Mouse (Mus musculus): Measurements from ENCODE around the gene Rnf225. TPM values are rescaled to one million over a fixed set of nuclear protein-coding genes. Genes with fewer than 3 reads are reported as not detected.

The Rnf225 gene
- polyA plus RNA-seq, 2 experiments: 0.09 to 0.55 TPM

GRCm38 (mm10) chr7:12970906-12971305 lies 43.7 kb downstream of the Rnf225 start:
- TF ChIP-seq EP300 (IDR thresholded peaks at IDR 0.05; ENCODE audit: low read depth) (no peak), CTCF (IDR thresholded peaks at IDR 0.05; ENCODE audit: low read depth) (no peak)
- H3K4me3 ChIP-seq (ENCODE audit: insufficient read depth in 1 of 2, low read depth in 2 of 2, low read length in 2 of 2): no peak overlapping the region
- WGBS (ENCODE audit: insufficient replicate concordance): 88% methylated on average over 25 of the region's 25 CpGs
- H3K4me1 ChIP-seq (replicated peaks; ENCODE audit: control insufficient read depth in 2 of 2, insufficient read depth in 2 of 2, low read length in 1 of 2): peaks cover 10 to 11% of the 10 kb centered on the region in 2 experiments
- no peaks in the 10 kb centered on the region for H3K9me3 ChIP-seq (ENCODE audit: control insufficient read depth, low read length)
- H3K27me3 ChIP-seq (ENCODE audit: control insufficient read depth, insufficient read depth, low read length): no peaks in the 10 kb centered on the region
- H3K4me2 ChIP-seq (ENCODE audit: low read depth): no peak overlapping the region
- no peak overlapping the region for H3K27ac ChIP-seq
- DNase-seq (ENCODE audit: low read depth in 3 of 3, low spot score in 3 of 3) (no peak), ATAC-seq (ENCODE audit: insufficient read depth) (no peak)
- peaks cover 12% of the 10 kb centered on the region for H3K36me3 ChIP-seq (replicated peaks; ENCODE audit: control insufficient read depth, insufficient read depth, low read depth)
- no peak overlapping the region for H3K9ac ChIP-seq (replicated peaks)

GRCm38 (mm10) chr7:12977682-12978389 lies 50.6 kb downstream of the Rnf225 start, which contains the start of gene Zfp446:
Gene Zfp446, plus strand, starts transcription at chr7:12977848.
- Histone ChIP-seq H3K9ac (replicated peaks) (peak within 1 kb of the TSS; percentile 89), H3K27me3 (ENCODE audit: control insufficient read depth, insufficient read depth, low read length) (no peaks in the 10 kb centered on the region), H3K27ac (peak within 1 kb of the TSS; percentile 91), H3K36me3 (replicated peaks; ENCODE audit: control insufficient read depth, insufficient read depth, low read depth) (no peaks in the 10 kb centered on the region), H3K4me3 (ENCODE audit: insufficient read depth in 1 of 2, low read depth in 2 of 2, low read length in 2 of 2) (peak within 1 kb of the TSS; percentile 77 to 78), H3K9me3 (ENCODE audit: control insufficient read depth, low read length) (no peaks in the 10 kb centered on the region), H3K4me1 (replicated peaks; ENCODE audit: control insufficient read depth in 2 of 2, insufficient read depth in 2 of 2, low read length in 1 of 2) (peaks cover 16 to 20% of the 10 kb centered on the region in 2 experiments), H3K4me2 (ENCODE audit: low read depth) (peak within 1 kb of the TSS; percentile 98)
- peak; percentile 99 for ATAC-seq (ENCODE audit: insufficient read depth)
- peak; percentile 96 to 97 (median 96) for DNase-seq (ENCODE audit: low read depth in 3 of 3, low spot score in 3 of 3)
- no peak for TF ChIP-seq EP300 (IDR thresholded peaks at IDR 0.05; ENCODE audit: low read depth)
- TF ChIP-seq CTCF (IDR thresholded peaks at IDR 0.05; ENCODE audit: low read depth): 0 out of 2 replicates have a peak, but pooled peaks have one; percentile 10
- under 1% methylated on average over 49 of the region's 49 CpGs for WGBS (ENCODE audit: insufficient replicate concordance)

- Histone ChIP-seq H3K27me3 (ENCODE audit: control insufficient read depth, insufficient read depth, low read length) (no peaks in the 10 kb centered on the region), H3K36me3 (replicated peaks; ENCODE audit: control insufficient read depth, insufficient read depth, low read depth) (no peaks in the 10 kb centered on the region), H3K9ac (replicated peaks) (peak overlapping the region; percentile 89), H3K4me1 (replicated peaks; ENCODE audit: control insufficient read depth in 2 of 2, insufficient read depth in 2 of 2, low read length in 1 of 2) (peaks cover 16 to 22% of the 10 kb centered on the region in 2 experiments), H3K9me3 (ENCODE audit: control insufficient read depth, low read length) (no peaks in the 10 kb centered on the region), H3K27ac (peak overlapping the region; percentile 91), H3K4me2 (ENCODE audit: low read depth) (peak overlapping the region; percentile 98), H3K4me3 (ENCODE audit: insufficient read depth in 1 of 2, low read depth in 2 of 2, low read length in 2 of 2) (peak overlapping the region; percentile 66 to 77; a peak in 3 of 4 replicates)
- TF ChIP-seq EP300 (IDR thresholded peaks at IDR 0.05; ENCODE audit: low read depth): no peak
- WGBS (ENCODE audit: insufficient replicate concordance): 70% methylated on average over 18 of the region's 18 CpGs
- ATAC-seq (ENCODE audit: insufficient read depth) (no peak), DNase-seq (ENCODE audit: low read depth in 3 of 3, low spot score in 3 of 3) (no peak)
Measured at GRCm38 (mm10) chr7:12978931-12979722, 51.9 kb downstream of the Rnf225 start.

- Histone ChIP-seq H3K9me3 (ENCODE audit: control insufficient read depth, low read length) (no peaks in the 10 kb centered on the region), H3K4me2 (ENCODE audit: low read depth) (no peak overlapping the region), H3K36me3 (replicated peaks; ENCODE audit: control insufficient read depth, insufficient read depth, low read depth) (no peaks in the 10 kb centered on the region), H3K27me3 (ENCODE audit: control insufficient read depth, insufficient read depth, low read length) (no peaks in the 10 kb centered on the region), H3K9ac (replicated peaks) (no peak overlapping the region), H3K4me3 (ENCODE audit: insufficient read depth in 1 of 2, low read depth in 2 of 2, low read length in 2 of 2) (no peak overlapping the region), H3K27ac (no peak overlapping the region), H3K4me1 (replicated peaks; ENCODE audit: control insufficient read depth in 2 of 2, insufficient read depth in 2 of 2, low read length in 1 of 2) (peaks cover 16 to 22% of the 10 kb centered on the region in 2 experiments)
- DNase-seq (ENCODE audit: low read depth in 3 of 3, low spot score in 3 of 3) (no peak), ATAC-seq (ENCODE audit: insufficient read depth) (no peak)
- 59% methylated on average over 6 of the region's 6 CpGs for WGBS (ENCODE audit: insufficient replicate concordance)
- no peak for TF ChIP-seq CTCF (IDR thresholded peaks at IDR 0.05; ENCODE audit: low read depth)
- TF ChIP-seq EP300 (IDR thresholded peaks at IDR 0.05; ENCODE audit: low read depth): no peak
Measured at GRCm38 (mm10) chr7:12979776-12980175, 52.6 kb downstream of the Rnf225 start.

- no peak for ATAC-seq (ENCODE audit: insufficient read depth)
- Histone ChIP-seq H3K9ac (replicated peaks) (no peak overlapping the region), H3K4me2 (ENCODE audit: low read depth) (no peak overlapping the region), H3K4me1 (replicated peaks; ENCODE audit: control insufficient read depth in 2 of 2, insufficient read depth in 2 of 2, low read length in 1 of 2) (peaks cover 20 to 25% of the 10 kb centered on the region in 2 experiments), H3K27me3 (ENCODE audit: control insufficient read depth, insufficient read depth, low read length) (no peaks in the 10 kb centered on the region), H3K36me3 (replicated peaks; ENCODE audit: control insufficient read depth, insufficient read depth, low read depth) (no peaks in the 10 kb centered on the region), H3K27ac (no peak overlapping the region), H3K4me3 (ENCODE audit: insufficient read depth in 1 of 2, low read depth in 2 of 2, low read length in 2 of 2) (no peak overlapping the region), H3K9me3 (ENCODE audit: control insufficient read depth, low read length) (no peaks in the 10 kb centered on the region)
- TF ChIP-seq CTCF (IDR thresholded peaks at IDR 0.05; ENCODE audit: low read depth) (no peak), EP300 (IDR thresholded peaks at IDR 0.05; ENCODE audit: low read depth) (no peak)
- no peak for DNase-seq (ENCODE audit: low read depth in 3 of 3, low spot score in 3 of 3)
- WGBS (ENCODE audit: insufficient replicate concordance): 75% methylated on average over 7 of the region's 7 CpGs
Measured at GRCm38 (mm10) chr7:12980291-12980690, 53.1 kb downstream of the Rnf225 start.

Other genes starting within 250 kb of the Rnf225 start
- gene Vmn2r55, start 242.4 kb upstream of the Rnf225 start, polyA plus RNA-seq (2012; rRNA removed): not detected in 2 replicates
- gene Vmn2r55, start 242.4 kb upstream of the Rnf225 start, polyA plus RNA-seq (2014; fragmentation: Nextera tagmentation; extraction: Ambion mirVana): not detected in 2 replicates
- not detected in 2 replicates for gene Vmn2r56, start 192.4 kb upstream of the Rnf225 start, polyA plus RNA-seq (2012; rRNA removed)
- gene Vmn2r56, start 192.4 kb upstream of the Rnf225 start, polyA plus RNA-seq (2014; fragmentation: Nextera tagmentation; extraction: Ambion mirVana): not detected in 2 replicates
- gene Zscan18, start 123.8 kb upstream of the Rnf225 start, polyA plus RNA-seq (2012; rRNA removed): 0.34 and 0.39 TPM in 2 replicates
- gene Zscan18, start 123.8 kb upstream of the Rnf225 start, polyA plus RNA-seq (2014; fragmentation: Nextera tagmentation; extraction: Ambion mirVana): 0.16 and 0.37 TPM in 2 replicates
- 1.7 and 2.6 TPM in 2 replicates for gene Zfp329, start 108.6 kb upstream of the Rnf225 start, polyA plus RNA-seq (2012; rRNA removed)
- 1.4 and 1.5 TPM in 2 replicates for gene Zfp329, start 108.6 kb upstream of the Rnf225 start, polyA plus RNA-seq (2014; fragmentation: Nextera tagmentation; extraction: Ambion mirVana)
- 2.7 and 4.4 TPM in 2 replicates for gene Zfp110, start 92.7 kb upstream of the Rnf225 start, polyA plus RNA-seq (2012; rRNA removed)
- gene Zfp110, start 92.7 kb upstream of the Rnf225 start, polyA plus RNA-seq (2014; fragmentation: Nextera tagmentation; extraction: Ambion mirVana): 8.5 and 12.0 TPM in 2 replicates
- 0.49 and 0.54 TPM in 2 replicates for gene Zfp128, start 46.2 kb upstream of the Rnf225 start, polyA plus RNA-seq (2012; rRNA removed)
- gene Zfp128, start 46.2 kb upstream of the Rnf225 start, polyA plus RNA-seq (2014; fragmentation: Nextera tagmentation; extraction: Ambion mirVana): 0.39 and 1.0 TPM in 2 replicates
- 3.8 and 3.9 TPM in 2 replicates for gene Zscan22, start 29.6 kb upstream of the Rnf225 start, polyA plus RNA-seq (2012; rRNA removed)
- gene Zscan22, start 29.6 kb upstream of the Rnf225 start, polyA plus RNA-seq (2014; fragmentation: Nextera tagmentation; extraction: Ambion mirVana): 3.9 and 5.1 TPM in 2 replicates
- gene Rps5, start 5.1 kb upstream of the Rnf225 start, polyA plus RNA-seq (2012; rRNA removed): 1,715 and 1,748 TPM in 2 replicates
- 863 and 876 TPM in 2 replicates for gene Rps5, start 5.1 kb upstream of the Rnf225 start, polyA plus RNA-seq (2014; fragmentation: Nextera tagmentation; extraction: Ambion mirVana)
- gene Zfp324, start 38.4 kb downstream of the Rnf225 start, polyA plus RNA-seq (2012; rRNA removed): 1.7 and 1.8 TPM in 2 replicates
- gene Zfp324, start 38.4 kb downstream of the Rnf225 start, polyA plus RNA-seq (2014; fragmentation: Nextera tagmentation; extraction: Ambion mirVana): 2.0 and 2.4 TPM in 2 replicates
- gene Zfp446, start 50.4 kb downstream of the Rnf225 start, polyA plus RNA-seq (2012; rRNA removed): 2.1 and 2.4 TPM in 2 replicates
- gene Zfp446, start 50.4 kb downstream of the Rnf225 start, polyA plus RNA-seq (2014; fragmentation: Nextera tagmentation; extraction: Ambion mirVana): 0.93 and 1.1 TPM in 2 replicates
- gene Slc27a5, start 70.8 kb downstream of the Rnf225 start, polyA plus RNA-seq (2012; rRNA removed): 4.9 and 7.7 TPM in 2 replicates
- gene Slc27a5, start 70.8 kb downstream of the Rnf225 start, polyA plus RNA-seq (2014; fragmentation: Nextera tagmentation; extraction: Ambion mirVana): 10.1 and 10.7 TPM in 2 replicates
- 119 and 138 TPM in 2 replicates for gene Trim28, start 71.7 kb downstream of the Rnf225 start, polyA plus RNA-seq (2012; rRNA removed)
- 93.4 and 111 TPM in 2 replicates for gene Trim28, start 71.7 kb downstream of the Rnf225 start, polyA plus RNA-seq (2014; fragmentation: Nextera tagmentation; extraction: Ambion mirVana)
- gene Zbtb45, start 82.6 kb downstream of the Rnf225 start, polyA plus RNA-seq (2012; rRNA removed): 9.8 and 10.9 TPM in 2 replicates
- 10.5 and 13.4 TPM in 2 replicates for gene Zbtb45, start 82.6 kb downstream of the Rnf225 start, polyA plus RNA-seq (2014; fragmentation: Nextera tagmentation; extraction: Ambion mirVana)
- 42.5 and 92.3 TPM in 2 replicates for gene Chmp2a, start 107.4 kb downstream of the Rnf225 start, polyA plus RNA-seq (2012; rRNA removed)
- gene Chmp2a, start 107.4 kb downstream of the Rnf225 start, polyA plus RNA-seq (2014; fragmentation: Nextera tagmentation; extraction: Ambion mirVana): 133 and 136 TPM in 2 replicates
- 89.9 and 100 TPM in 2 replicates for gene Ube2m, start 110.9 kb downstream of the Rnf225 start, polyA plus RNA-seq (2012; rRNA removed)
- 80.7 and 92.2 TPM in 2 replicates for gene Ube2m, start 110.9 kb downstream of the Rnf225 start, polyA plus RNA-seq (2014; fragmentation: Nextera tagmentation; extraction: Ambion mirVana)
- 0.54 and 0.80 TPM in 2 replicates for gene Mzf1, start 127.3 kb downstream of the Rnf225 start, polyA plus RNA-seq (2012; rRNA removed)
- 0.14 and 0.27 TPM in 2 replicates for gene Mzf1, start 127.3 kb downstream of the Rnf225 start, polyA plus RNA-seq (2014; fragmentation: Nextera tagmentation; extraction: Ambion mirVana)
- gene Vmn1r85, start 167.8 kb downstream of the Rnf225 start, polyA plus RNA-seq (2012; rRNA removed): not detected in 2 replicates
- gene Vmn1r85, start 167.8 kb downstream of the Rnf225 start, polyA plus RNA-seq (2014; fragmentation: Nextera tagmentation; extraction: Ambion mirVana): not detected in 2 replicates
- not detected in 2 replicates for gene Vmn1r86, start 192.5 kb downstream of the Rnf225 start, polyA plus RNA-seq (2012; rRNA removed)
- not detected in 2 replicates for gene Vmn1r86, start 192.5 kb downstream of the Rnf225 start, polyA plus RNA-seq (2014; fragmentation: Nextera tagmentation; extraction: Ambion mirVana)
- gene Vmn1r87, start 212.7 kb downstream of the Rnf225 start, polyA plus RNA-seq (2012; rRNA removed): not detected in 2 replicates
- not detected in 2 replicates for gene Vmn1r87, start 212.7 kb downstream of the Rnf225 start, polyA plus RNA-seq (2014; fragmentation: Nextera tagmentation; extraction: Ambion mirVana)
- gene Vmn1r88, start 232.2 kb downstream of the Rnf225 start, polyA plus RNA-seq (2012; rRNA removed): not detected in 2 replicates
- 0.03 TPM in 1 of 2 replicates, not detected in the other for gene Vmn1r88, start 232.2 kb downstream of the Rnf225 start, polyA plus RNA-seq (2014; fragmentation: Nextera tagmentation; extraction: Ambion mirVana)